Mouse (Mus musculus) thymus, adult 2 months (tissue): ENCODE measurements at regions not wholly inside any gene's neighbourhood (a gene's known extent, or its start where the extent isn't known, plus 50 kb on each side); places are given as distances from the start of the nearest gene placed in this dataset.

Experiments
- DNase-seq: peaks from one replicate; pipeline ENCODE4 v3.0.0; 2021
- H3K27ac ChIP-seq: fragments of 200-500 bp; 2 replicates; pipeline ENCODE4 v1.5.1; 2012; ENCODE audit warnings: low read length, control low read depth; ENCODE audit not compliant: control insufficient read depth, insufficient read depth
- H3K27me3 ChIP-seq: fragments of 200-500 bp; 2 replicates; pipeline ENCODE4 v1.6.1; 2012; ENCODE audit warnings: mild to moderate bottlenecking, low read length, moderate library complexity, mixed read lengths; ENCODE audit not compliant: control insufficient read depth, insufficient read depth
- H3K36me3 ChIP-seq: fragments of 200-500 bp; 2 replicates; pipeline ENCODE4 v1.6.1; 2012; ENCODE audit warnings: mild to moderate bottlenecking, low read length, moderate library complexity; ENCODE audit not compliant: control insufficient read depth, insufficient read depth
- H3K4me1 ChIP-seq: fragments of 200-500 bp; replicated peaks from 2 replicates; pipeline ENCODE4 v1.6.1; 2012; ENCODE audit warnings: low read length; ENCODE audit not compliant: control insufficient read depth, insufficient read depth
- H3K4me3 ChIP-seq: fragments of 200-500 bp; 2 replicates; pipeline ENCODE4 v1.5.1; 2012; ENCODE audit warnings: mild to moderate bottlenecking, low read length, control low read depth, moderate library complexity; ENCODE audit not compliant: control insufficient read depth, insufficient read depth
- CTCF ChIP-seq: fragments of 200-500 bp; IDR thresholded peaks from 2 replicates; pipeline ENCODE4 v1.5.1; 2012; ENCODE audit warnings: mild to moderate bottlenecking, control low read depth, low read length, moderate library complexity, borderline replicate concordance; ENCODE audit not compliant: control insufficient read depth, poor library complexity, insufficient read depth; ENCODE audit errors: extremely low read depth
- POLR2A ChIP-seq: fragments of 200-500 bp; IDR thresholded peaks from 2 replicates; pipeline ENCODE4 v1.6.1; 2012; ENCODE audit warnings: mild to moderate bottlenecking, low read length, control low read depth, moderate library complexity; ENCODE audit not compliant: control insufficient read depth, poor library complexity, insufficient read depth; ENCODE audit errors: extremely low read depth
- WGBS: fragments of 180-500 bp; shearing (Covaris S2); methylation state at CpG from one replicate; pipeline ENCODE4 v1.1.7; 2018; 5-methylcytosine and 5-hydroxymethylcytosine counted together

- DNase-seq, result no peak
- no peak for TF ChIP-seq POLR2A
- TF ChIP-seq CTCF, result no peak
- H3K36me3 ChIP-seq, result no peaks in the 10 kb centered on the region
- H3K4me3 ChIP-seq, result no peak overlapping the region
- no peak overlapping the region for H3K27ac ChIP-seq
- H3K4me1 ChIP-seq, result no peaks in the 10 kb centered on the region
- no peaks in the 10 kb centered on the region for H3K27me3 ChIP-seq
- 89% methylated on average over 4 of the region's 4 CpGs for WGBS
Measured at GRCm38 (mm10) chr14:99796293-99796692, 488.2 kb downstream of the Klf12 start.

- DNase-seq, result no peak
- 92% methylated on average over 1 of the region's 1 CpGs for WGBS
- no peak overlapping the region for H3K27ac ChIP-seq
- H3K4me1 ChIP-seq, result no peaks in the 10 kb centered on the region
- no peak overlapping the region for H3K4me3 ChIP-seq
- no peaks in the 10 kb centered on the region for H3K27me3 ChIP-seq
- TF ChIP-seq POLR2A, result no peak
- TF ChIP-seq CTCF, result no peak
- H3K36me3 ChIP-seq, result no peaks in the 10 kb centered on the region
Measured at GRCm38 (mm10) chr14:99806052-99806451, 478.4 kb downstream of the Klf12 start.

GRCm38 (mm10) chr14:99806599-99806998 is 477.9 kb downstream of the Klf12 start:
- no peaks in the 10 kb centered on the region for H3K27me3 ChIP-seq
- 86% methylated on average over 5 of the region's 5 CpGs for WGBS
- H3K4me3 ChIP-seq, result no peak overlapping the region
- H3K36me3 ChIP-seq, result no peaks in the 10 kb centered on the region
- no peak for DNase-seq
- TF ChIP-seq POLR2A (no peak), CTCF (no peak)
- no peak overlapping the region for H3K27ac ChIP-seq
- H3K4me1 ChIP-seq, result no peaks in the 10 kb centered on the region

DNA sequence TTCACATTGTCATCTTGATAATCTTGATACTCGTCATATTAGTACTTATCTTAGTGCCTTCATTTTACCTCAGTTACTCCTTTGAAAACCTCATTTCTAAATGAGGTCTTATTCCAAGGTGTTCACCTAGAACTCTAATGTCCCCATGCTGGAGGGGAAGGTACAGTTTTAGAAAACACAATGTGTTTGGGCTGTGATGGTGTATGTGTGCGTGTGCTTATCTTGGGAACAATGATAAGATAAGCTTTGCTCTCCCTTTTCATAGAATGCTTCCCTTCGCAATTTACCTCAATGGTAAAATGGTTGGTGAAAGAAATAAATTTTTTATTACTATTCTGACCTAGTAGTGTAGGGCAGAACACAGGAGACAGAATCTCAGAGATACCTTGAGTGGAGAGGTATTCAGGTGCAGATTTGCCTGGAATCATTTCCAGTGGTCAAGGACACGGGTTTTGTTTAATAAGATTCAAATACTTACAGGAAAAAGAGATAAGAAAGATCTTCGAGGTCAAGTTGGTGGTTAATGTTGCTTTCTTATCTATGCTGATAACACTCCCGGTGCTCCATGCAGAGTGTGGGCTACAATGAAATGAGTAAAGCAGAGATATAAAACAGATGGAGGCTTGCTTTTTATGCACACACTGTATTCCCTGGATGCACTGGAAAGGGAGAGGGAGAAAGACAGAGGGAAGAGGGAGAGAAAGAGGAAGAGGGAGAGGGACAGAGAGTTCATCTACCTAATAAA is 471.6 kb downstream of the Klf12 start:
- Histone ChIP-seq H3K36me3 (no peaks in the 10 kb centered on the region), H3K4me3 (no peak overlapping the region), H3K27ac (no peak overlapping the region), H3K4me1 (no peaks in the 10 kb centered on the region), H3K27me3 (no peaks in the 10 kb centered on the region)
- no peak for TF ChIP-seq POLR2A
- TF ChIP-seq CTCF, result no peak
- DNase-seq, result no peak
- WGBS, result 84% methylated on average over 6 of the region's 6 CpGs
